Mouse (Mus musculus) induced T-regulatory cell, adult 2 months (primary cell): ENCODE measurements around the gene Prr19.

Source experiments
- DNase-seq: peaks from one replicate; pipeline ENCODE4 v3.0.0-alpha.2; 2012; ENCODE audit warnings: low read depth

Prr19 gene

DNA sequence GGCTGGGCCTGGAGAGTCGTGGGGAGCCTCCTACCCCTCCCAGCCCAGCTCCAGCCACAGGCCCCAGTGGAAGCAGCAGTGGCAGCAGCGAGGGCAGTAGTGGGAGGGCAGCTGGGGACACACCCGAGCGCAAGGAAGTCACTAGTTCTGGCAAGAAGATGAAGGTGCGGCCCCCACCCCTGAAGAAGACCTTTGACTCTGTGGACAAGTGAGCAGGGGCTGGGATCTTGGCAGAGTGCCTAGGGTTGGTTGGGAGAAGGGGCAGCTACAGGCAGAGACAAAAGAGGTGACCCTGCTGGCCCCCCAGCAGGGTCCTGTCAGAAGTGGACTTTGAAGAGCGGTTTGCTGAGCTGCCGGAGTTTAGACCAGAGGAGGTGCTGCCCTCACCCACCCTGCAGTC is 9.1 kb upstream of the Prr19 start:
- DNase-seq = no peak

- DNase-seq = no peak
Measured at GRCm38 (mm10) chr7:25293191-25293739, 7.9 kb upstream of the Prr19 start.

GRCm38 (mm10) chr7:25294495-25294894 is 6.7 kb upstream of the Prr19 start:
- DNase-seq = no peak

DNA sequence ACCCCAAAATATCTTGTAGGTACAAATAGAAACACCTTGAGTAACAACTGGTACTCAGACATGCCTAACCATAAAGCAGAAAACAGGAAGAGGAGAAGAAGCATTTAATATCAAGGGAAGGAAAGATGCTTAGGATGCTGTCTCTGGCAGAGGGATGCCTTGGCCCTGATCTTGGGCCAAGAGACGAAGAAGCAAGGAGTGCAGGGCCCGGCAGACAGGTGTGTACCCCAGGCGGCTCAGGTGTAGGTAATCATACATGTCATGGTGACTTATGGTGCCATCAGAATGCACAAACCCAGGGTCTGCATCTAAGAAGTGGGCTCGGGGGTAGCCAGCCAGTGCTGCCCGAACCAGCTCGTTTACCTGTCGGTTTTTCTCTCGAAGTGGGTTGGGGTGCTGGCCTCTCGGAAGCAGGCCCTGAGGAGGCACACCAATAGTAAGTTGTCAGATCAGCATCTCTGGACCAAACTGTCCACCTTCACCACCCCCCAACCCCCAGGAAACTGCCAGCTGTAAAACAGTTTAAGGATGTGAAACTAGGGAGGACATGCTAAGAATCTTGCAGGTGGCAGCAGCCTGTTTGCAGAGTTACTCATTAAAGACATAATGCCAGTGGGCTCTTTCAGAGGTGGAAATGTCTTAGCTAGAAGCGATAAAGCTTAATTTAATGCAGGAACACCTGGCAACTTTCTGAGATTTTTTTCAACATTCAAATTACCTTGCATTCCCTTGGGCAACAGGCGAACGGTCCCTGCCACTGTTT is 6.1 kb upstream of the Prr19 start:
- DNase-seq = no peak

GRCm38 (mm10) chr7:25296945-25297453 is 4.2 kb upstream of the Prr19 start:
- peak; percentile 59 for DNase-seq

DNA sequence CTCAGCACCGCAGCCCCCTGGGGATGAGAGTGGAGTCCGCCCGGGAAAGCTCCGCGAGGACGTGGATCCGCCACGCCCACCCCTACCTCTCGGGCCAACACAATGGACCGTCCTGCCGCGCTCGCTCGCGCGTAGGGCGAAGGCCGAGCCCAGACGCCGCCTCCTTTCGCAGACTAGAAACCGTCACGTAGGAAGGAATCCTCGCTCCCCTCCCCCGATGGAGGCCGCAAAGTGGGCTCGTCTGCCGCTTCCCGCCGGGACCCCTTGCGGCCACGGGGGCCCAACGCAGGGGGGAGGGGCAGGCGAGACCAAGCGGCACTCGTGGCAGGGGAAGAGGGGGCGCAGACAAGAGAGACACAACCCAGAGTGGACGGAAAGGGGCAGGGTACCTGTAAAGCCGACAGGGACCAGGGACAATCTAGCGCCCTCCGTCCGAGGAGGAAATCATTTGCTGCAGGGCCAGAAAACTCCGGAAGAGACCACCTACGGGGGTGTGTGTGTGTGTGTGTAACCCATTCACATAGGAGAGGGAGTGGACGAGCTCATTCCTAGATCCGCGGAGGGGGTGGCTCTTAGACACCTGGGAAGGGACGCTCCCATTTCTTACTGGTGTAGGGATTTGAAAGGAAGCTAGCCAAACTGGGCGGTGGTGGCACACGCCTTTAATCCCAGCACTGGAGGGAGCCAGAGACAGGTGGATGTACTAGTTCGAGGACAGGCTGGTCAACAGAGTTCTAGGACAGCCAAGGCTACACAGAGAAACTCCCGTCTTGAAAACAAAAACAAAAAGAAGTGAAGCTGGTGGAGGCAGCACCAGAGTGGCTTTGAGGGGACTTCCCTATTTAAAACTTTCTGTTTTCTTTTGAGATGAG is 3.5 kb upstream of the Prr19 start, which contains the start of gene Pafah1b3:
TSS of gene Pafah1b3 (minus strand) at position 533 of the 872 bp plus-strand sequence.
- peak; percentile 72 for DNase-seq

DNA sequence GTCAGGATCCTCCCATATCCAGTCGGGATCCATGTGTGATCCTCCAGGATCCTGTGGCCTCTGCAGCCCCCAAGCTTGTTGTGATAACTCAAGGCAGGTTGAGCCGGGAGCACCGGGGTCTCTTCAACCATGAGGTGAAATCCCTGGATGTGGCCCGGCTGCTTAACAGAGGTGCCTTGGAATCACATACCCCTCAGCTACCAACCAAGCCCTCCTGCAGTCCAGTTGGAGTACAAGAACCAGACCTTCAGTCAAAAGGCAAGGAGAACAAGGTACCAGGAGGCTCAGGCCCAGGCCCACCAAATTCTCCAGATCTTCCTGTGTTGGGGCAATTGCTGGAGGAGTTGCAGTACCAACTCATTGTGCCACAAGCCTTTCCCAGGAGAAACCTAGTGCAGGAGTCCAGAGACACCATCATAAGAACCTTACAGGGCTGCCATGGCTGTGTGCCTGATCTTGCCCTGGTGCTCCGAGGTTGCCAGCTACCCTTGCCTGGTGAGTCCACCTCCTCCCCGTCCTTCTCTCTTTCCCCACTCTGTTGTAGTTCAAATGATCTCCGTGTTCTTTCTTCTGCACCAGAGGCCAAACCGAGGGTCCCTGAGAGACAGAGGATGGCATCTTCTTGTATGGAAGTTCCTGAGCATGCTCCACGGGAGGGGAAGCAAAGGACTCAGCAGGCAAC is 1.9 kb downstream of the Prr19 start:
- no peak for DNase-seq

DNA sequence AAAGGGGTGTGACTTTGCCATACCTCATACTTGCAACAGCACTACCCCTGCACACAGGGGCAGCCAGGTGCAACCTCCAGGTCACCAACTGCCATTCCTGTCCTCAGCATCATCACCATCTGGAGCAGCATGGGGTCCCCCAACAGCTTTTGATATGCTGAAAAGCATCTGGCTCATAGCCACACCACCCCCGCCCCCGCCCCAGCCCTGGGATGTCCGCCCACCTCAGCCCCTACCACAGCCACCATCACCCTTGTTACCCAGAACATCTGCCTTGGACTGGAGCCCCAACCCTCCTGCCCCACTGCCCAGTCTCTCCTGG is 2.4 kb downstream of the Prr19 start:
- no peak for DNase-seq

- DNase-seq = no peak
Measured at GRCm38 (mm10) chr7:25305481-25305880, 4.3 kb downstream of the Prr19 start.

GRCm38 (mm10) chr7:25305956-25306613 is 4.9 kb downstream of the Prr19 start, which contains the start of gene Tmem145:
Gene Tmem145 (plus strand): TSS chr7:25306106.
- DNase-seq = peak; percentile 57

DNA sequence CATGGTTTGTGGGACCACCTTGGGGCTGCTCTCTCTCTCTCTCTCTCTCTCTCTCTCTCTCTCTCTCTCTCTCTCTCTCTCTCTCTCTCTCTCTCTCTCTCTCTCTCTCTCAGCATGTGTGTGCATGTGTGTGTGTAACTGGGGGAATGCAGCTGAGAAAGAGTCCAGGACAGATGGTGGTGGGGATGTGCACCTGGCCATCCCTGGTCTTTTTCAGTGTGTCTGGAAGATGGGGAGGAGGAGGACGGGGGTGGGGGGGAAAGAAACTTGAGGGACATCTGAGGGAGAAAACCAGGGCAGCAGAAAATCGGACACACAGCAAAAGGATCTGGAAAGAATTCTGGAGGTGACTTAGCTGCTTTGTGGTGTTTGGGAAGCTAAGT is 5.4 kb downstream of the Prr19 start:
- DNase-seq = no peak

DNA sequence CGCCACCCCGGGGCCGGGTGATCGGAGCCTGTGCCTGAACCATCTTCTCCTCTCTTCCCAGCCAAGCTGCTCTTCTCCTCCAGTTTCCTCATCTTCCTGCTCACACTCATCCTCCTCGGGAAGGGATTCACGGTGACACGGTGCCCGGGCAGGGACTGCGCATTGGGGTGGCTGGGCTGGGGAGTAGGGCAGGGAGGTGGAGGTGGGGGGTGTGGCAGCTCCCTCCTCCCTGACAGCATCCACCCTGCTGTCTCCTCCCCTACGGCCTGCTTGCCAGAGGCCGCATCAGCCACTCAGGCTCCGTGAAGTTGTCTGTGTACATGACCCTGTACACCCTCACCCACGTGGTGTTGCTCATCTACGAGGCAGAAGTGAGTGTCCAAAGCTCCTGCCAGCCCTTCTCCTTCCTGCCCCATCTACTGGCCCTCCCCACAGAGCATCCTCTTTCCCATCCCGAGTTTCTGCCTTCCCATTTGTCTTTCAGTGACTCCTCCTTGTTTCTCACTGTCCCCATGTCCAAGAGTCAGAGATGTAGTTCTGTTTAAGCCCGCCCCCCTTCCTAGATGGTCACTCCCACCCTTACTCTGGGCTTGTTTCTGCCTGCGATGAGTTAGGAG is 7.6 kb downstream of the Prr19 start:
- no peak for DNase-seq

GRCm38 (mm10) chr7:25309425-25309824 is 8.2 kb downstream of the Prr19 start:
- no peak for DNase-seq

- DNase-seq = no peak
Measured at GRCm38 (mm10) chr7:25311193-25311592, 10.0 kb downstream of the Prr19 start.

GRCm38 (mm10) chr7:25313325-25313724 is 12.1 kb downstream of the Prr19 start:
- DNase-seq = no peak

DNA sequence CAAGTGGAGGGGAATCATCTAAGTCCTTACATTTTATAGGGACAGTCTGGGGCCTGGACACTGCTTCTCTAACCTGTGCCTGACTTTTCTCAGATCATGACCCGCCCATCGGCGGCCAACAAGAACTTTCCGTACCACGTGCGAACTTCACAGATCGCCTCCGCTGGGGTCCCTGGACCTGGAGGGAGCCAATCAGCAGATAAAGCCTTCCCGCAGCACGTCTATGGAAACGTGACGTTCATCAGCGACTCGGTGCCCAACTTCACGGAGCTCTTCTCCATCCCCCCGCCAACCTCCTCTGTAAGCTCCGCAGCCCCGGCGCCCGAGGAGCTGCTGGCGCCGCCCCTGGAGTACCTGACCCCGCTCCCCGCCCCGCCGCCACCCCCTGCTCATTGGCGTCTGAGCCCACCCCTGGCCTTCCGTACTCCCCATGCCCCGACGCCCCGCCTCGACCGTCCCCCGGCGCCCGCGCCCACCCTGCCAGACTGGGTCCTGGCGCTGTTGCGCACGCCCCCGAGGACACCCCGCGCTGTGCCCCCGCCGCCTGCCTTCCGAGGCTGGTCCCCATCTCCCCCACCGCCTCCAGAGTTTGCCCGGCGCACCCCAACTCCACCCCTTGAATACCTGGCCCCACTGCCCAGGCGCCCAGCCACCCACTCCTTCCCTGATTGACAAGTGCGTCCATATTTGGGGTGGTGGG is 13.5 kb downstream of the Prr19 start:
- DNase-seq = peak; percentile 27

DNA sequence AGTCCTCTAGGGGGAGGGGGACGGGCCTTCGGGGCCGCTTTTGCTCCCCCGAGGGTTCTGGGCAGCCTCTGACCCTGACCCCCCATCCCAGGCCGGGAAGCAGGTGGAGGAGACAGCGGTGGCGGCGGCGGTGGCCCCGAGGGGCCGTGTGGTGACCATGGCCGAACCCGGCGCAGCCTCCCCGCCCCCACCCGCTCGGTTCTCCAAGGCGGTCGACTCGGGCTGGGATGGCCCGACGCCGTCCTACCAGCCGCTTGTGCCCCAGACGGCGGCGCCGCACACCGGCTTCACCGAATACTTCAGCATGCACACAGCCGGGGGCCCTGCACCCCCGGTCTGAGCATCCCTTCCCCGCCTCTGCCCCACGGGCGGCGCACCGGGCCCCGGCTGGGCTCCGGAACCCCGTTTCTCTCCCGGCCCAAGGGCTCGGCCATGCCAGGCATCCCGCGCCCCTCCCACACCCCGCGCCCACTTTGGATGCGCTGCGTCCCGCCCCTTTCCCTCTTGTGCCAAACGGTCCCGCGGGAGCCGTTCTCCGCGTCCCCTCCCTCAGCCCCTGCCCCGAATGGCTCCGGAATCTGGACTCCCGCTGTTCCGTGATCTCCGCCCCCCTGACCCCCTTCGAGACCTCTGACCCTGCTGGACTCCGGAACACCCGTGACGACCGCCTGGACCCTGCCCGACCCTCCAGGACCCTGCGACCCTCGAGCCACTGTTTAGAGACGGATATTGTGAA is 14.3 kb downstream of the Prr19 start:
- DNase-seq = peak; percentile 30

DNA sequence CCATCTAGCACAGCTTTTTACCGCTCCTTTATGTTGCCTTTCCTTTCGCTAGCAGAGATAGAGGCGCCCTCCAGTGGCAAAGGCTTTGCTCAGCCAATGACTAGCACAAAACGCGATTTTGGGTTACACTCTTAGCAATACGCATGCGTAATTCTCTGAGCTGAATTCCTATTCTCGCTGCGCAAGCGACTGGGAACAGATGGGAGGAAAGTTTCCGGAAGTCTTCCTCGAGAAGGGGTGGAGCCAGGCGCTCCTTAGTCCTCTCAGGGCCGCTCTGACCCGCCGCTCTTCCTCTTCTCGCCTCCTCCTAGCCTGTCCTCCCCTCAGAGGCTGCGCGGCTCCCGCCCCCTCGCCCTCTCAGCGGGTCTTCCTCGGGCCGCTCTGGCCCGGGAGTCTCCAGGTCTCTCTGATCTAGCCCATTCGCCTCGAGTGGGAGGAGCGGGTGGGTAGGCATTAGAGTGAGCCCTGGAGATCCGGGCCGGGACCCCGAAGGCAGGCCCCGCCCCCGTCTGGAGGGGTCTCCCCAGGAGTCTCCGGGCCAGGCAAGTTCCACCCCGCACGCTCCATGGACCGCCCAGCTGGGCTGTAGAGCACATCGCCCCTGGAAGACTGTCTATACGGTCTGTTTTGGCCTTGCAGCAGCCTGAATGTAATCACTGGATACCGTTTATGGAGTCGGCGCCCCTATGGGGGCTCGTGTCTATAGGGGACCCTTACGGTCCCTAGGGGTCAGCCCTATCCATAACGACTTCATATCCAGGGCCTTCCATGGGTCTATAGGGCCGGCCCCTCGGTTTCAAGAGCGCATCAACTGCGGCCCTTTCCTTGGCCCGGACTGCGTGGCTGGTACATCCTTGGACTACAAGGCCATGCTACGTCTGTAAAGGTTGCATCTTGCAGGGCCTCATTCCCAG is 15.6 kb downstream of the Prr19 start, which contains the start of gene Megf8:
TSS of gene Megf8 (plus strand) at position 633 of the 914 bp plus-strand sequence.
- peak; percentile 94 for DNase-seq
